Mouse (Mus musculus): ENCODE results near the gene Mst1r. TPM values are rescaled to one million over a fixed set of nuclear protein-coding genes. Genes with fewer than 3 reads are reported as not detected.
A peak's percentile ranks its signal among the peaks of the same experiment; 100 is the strongest.

Mst1r gene
- polyA plus RNA-seq, 1 experiment: 0.16 TPM

DNA sequence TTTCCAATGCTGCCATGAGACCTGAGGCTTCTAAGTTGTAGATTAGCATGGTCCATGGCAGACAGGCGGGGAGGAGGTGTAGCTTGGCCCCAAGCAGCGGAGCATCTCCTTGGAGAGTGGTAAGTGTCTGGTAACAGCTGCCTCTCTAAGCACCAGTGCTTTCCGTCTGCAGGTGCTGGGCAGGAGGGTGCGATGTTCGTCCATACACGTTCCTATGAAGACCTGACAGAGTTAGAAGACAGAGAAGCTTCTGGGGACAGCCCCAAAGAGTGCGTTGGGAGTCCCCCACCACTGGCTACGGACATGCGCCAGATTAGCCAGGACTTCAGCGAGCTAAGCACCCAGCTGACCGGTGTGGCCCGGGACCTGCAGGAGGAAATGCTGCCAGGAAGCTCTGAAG lies 6.8 kb upstream of the Mst1r start:
- Histone ChIP-seq H3K27me3 (ENCODE audit: control insufficient read depth, insufficient read depth, low read length, poor library complexity, severe bottlenecking) (no peaks in the 10 kb centered on the region), H3K4me3 (ENCODE audit: low read depth, low read length) (no peak overlapping the region), H3K27ac (ENCODE audit: insufficient read depth, low read length) (no peak overlapping the region), H3K9me3 (replicated peaks; ENCODE audit: control insufficient read depth, insufficient read depth, low read length, poor library complexity, severe bottlenecking) (no peaks in the 10 kb centered on the region), H3K9ac (ENCODE audit: low read depth, poor library complexity, severe bottlenecking) (no peak overlapping the region), H3K36me3 (ENCODE audit: control insufficient read depth, insufficient read depth, low read length, poor library complexity, severe bottlenecking) (no peaks in the 10 kb centered on the region), H3K4me1 (ENCODE audit: control insufficient read depth, insufficient read depth, low read length) (peaks cover 3% of the 10 kb centered on the region)
- TF ChIP-seq POLR2A (IDR thresholded peaks at IDR 0.05; ENCODE audit: insufficient read depth, low read length): no peak
- no peak for TF ChIP-seq CTCF (IDR thresholded peaks at IDR 0.05; ENCODE audit: low read depth, low read length)
- TF ChIP-seq EP300 (IDR thresholded peaks at IDR 0.05; ENCODE audit: insufficient read depth, low read depth, low read length): no peak

DNA sequence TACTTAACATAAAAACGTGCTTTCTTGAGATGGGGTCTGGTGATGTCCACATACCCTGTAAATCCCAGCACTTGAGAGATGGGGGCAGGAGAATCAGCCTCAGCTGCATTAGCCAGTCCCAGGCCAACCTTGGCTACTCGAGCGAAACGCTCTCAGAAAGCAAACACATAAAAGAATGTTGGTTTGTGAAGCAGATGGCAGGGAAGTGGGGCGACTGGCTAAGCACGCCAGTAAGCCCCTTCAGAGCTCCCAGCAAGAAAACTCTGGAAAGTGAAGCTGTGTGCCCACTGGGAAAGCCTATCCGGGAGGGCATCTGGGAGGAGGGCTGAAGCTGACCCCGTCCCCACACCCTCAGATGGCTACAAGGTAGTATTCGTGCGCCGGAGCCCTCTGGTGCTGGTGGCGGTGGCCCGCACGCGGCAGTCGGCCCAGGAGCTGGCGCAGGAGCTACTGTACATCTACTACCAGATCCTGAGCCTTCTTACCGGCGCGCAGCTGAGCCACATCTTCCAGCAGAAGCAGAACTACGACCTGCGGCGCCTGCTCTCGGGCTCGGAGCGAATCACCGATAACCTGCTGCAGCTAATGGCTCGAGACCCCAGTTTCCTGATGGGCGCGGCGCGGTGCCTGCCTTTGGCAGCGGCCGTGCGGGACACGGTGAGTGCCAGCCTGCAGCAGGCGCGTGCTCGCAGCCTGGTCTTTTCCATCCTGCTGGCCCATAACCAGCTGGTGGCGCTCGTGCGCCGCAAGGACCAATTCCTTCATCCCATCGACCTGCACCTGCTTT lies 5.6 kb upstream of the Mst1r start:
- Histone ChIP-seq H3K4me3 (ENCODE audit: low read depth, low read length) (peak overlapping the region; percentile 71), H3K9me3 (replicated peaks; ENCODE audit: control insufficient read depth, insufficient read depth, low read length, poor library complexity, severe bottlenecking) (no peaks in the 10 kb centered on the region), H3K27ac (ENCODE audit: insufficient read depth, low read length) (no peak overlapping the region)

DNA sequence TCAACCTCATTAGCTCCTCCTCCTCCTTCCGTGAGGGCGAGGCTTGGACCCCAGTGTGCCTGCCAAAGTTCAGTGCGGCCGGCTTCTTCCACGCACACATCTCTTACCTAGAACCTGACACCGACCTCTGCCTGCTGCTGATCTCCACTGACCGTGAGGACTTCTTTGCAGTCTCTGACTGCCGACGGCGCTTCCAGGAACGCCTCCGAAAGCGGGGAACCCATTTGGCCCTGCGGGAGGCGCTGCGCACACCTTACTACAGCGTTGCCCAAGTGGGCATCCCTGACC lies 5.1 kb upstream of the Mst1r start:
- TF ChIP-seq CTCF (IDR thresholded peaks at IDR 0.05; ENCODE audit: low read depth, low read length): peak; percentile 5
- no peak for TF ChIP-seq POLR2A (IDR thresholded peaks at IDR 0.05; ENCODE audit: insufficient read depth, low read length)
- Histone ChIP-seq H3K27ac (ENCODE audit: insufficient read depth, low read length) (no peak overlapping the region), H3K4me1 (ENCODE audit: control insufficient read depth, insufficient read depth, low read length) (peaks cover 3% of the 10 kb centered on the region), H3K4me3 (ENCODE audit: low read depth, low read length) (peak overlapping the region; percentile 71), H3K36me3 (ENCODE audit: control insufficient read depth, insufficient read depth, low read length, poor library complexity, severe bottlenecking) (no peaks in the 10 kb centered on the region), H3K9me3 (replicated peaks; ENCODE audit: control insufficient read depth, insufficient read depth, low read length, poor library complexity, severe bottlenecking) (no peaks in the 10 kb centered on the region), H3K9ac (ENCODE audit: low read depth, poor library complexity, severe bottlenecking) (no peak overlapping the region), H3K27me3 (ENCODE audit: control insufficient read depth, insufficient read depth, low read length, poor library complexity, severe bottlenecking) (no peaks in the 10 kb centered on the region)

More for the DNA sequence above, 5.6 kb upstream of the Mst1r start:
- Histone ChIP-seq H3K4me1 (ENCODE audit: control insufficient read depth, insufficient read depth, low read length) (peaks cover 3% of the 10 kb centered on the region), H3K27me3 (ENCODE audit: control insufficient read depth, insufficient read depth, low read length, poor library complexity, severe bottlenecking) (no peaks in the 10 kb centered on the region), H3K9ac (ENCODE audit: low read depth, poor library complexity, severe bottlenecking) (peak overlapping the region; percentile 19), H3K36me3 (ENCODE audit: control insufficient read depth, insufficient read depth, low read length, poor library complexity, severe bottlenecking) (no peaks in the 10 kb centered on the region)
- TF ChIP-seq CTCF (IDR thresholded peaks at IDR 0.05; ENCODE audit: low read depth, low read length): peak; percentile 97
- TF ChIP-seq EP300 (IDR thresholded peaks at IDR 0.05; ENCODE audit: insufficient read depth, low read depth, low read length): peak; percentile 67; the same call in 1 of the 2 replicates
- TF ChIP-seq POLR2A (IDR thresholded peaks at IDR 0.05; ENCODE audit: insufficient read depth, low read length): no peak

DNA sequence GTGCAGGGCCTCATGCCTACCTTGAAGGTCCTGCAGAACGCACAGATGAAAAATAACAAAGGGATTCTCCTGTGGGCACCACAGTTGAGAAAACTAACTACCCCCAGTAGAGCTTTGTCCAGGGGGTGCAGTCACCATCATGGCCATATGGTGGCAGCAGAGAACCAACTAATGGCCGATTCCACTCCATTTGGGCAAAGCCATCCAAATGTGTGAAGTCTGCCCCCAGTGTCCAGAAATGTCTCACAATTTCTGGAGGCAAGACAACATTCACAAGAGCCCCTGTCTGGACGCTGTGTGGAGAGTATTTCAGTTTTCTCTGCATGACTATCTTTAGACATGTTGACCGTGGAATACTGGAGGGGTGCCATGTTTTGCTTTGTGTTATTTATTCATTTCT lies 1.9 kb upstream of the Mst1r start:
- H3K36me3 ChIP-seq (ENCODE audit: control insufficient read depth, insufficient read depth, low read length, poor library complexity, severe bottlenecking): no peaks in the 10 kb centered on the region
- H3K27ac ChIP-seq (ENCODE audit: insufficient read depth, low read length): no peak overlapping the region
- H3K27me3 ChIP-seq (ENCODE audit: control insufficient read depth, insufficient read depth, low read length, poor library complexity, severe bottlenecking): no peaks in the 10 kb centered on the region
- TF ChIP-seq CTCF (IDR thresholded peaks at IDR 0.05; ENCODE audit: low read depth, low read length) (peak; percentile 97), POLR2A (IDR thresholded peaks at IDR 0.05; ENCODE audit: insufficient read depth, low read length) (no peak), EP300 (IDR thresholded peaks at IDR 0.05; ENCODE audit: insufficient read depth, low read depth, low read length) (no peak)
- peaks cover 4% of the 10 kb centered on the region for H3K4me1 ChIP-seq (ENCODE audit: control insufficient read depth, insufficient read depth, low read length)
- H3K9ac ChIP-seq (ENCODE audit: low read depth, poor library complexity, severe bottlenecking): no peak overlapping the region
- H3K4me3 ChIP-seq (ENCODE audit: low read depth, low read length): no peak overlapping the region
- H3K9me3 ChIP-seq (replicated peaks; ENCODE audit: control insufficient read depth, insufficient read depth, low read length, poor library complexity, severe bottlenecking): no peaks in the 10 kb centered on the region

DNA sequence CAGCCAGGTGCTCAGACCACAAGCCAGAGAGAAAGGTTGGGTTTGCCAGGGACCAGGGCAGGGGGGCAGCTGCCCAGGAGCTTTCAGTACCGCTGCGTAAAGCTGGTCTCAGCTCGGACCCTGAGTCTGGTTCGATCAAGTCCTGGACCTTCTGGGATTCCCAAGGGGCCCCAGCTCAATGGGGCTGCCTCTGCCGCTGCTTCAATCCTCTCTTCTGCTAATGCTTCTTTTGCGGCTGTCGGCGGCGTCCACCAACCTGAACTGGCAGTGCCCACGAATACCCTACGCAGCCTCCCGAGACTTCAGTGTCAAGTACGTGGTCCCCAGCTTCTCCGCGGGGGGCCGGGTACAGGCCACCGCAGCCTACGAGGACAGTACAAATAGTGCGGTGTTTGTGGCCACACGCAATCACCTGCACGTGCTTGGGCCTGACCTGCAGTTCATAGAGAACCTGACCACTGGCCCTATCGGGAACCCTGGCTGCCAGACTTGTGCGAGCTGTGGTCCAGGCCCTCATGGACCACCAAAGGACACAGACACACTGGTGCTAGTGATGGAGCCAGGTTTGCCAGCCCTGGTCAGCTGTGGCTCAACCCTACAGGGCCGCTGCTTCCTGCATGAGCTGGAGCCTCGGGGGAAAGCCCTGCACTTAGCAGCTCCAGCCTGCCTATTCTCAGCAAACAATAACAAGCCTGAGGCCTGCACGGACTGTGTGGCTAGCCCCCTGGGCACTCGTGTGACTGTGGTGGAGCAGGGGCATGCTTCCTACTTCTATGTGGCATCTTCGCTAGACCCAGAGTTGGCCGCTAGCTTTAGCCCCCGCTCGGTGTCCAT lies 511 bp downstream of the Mst1r start:
- Histone ChIP-seq H3K4me3 (ENCODE audit: low read depth, low read length) (peak overlapping the region; percentile 67), H3K36me3 (ENCODE audit: control insufficient read depth, insufficient read depth, low read length, poor library complexity, severe bottlenecking) (no peaks in the 10 kb centered on the region), H3K9me3 (replicated peaks; ENCODE audit: control insufficient read depth, insufficient read depth, low read length, poor library complexity, severe bottlenecking) (no peaks in the 10 kb centered on the region), H3K9ac (ENCODE audit: low read depth, poor library complexity, severe bottlenecking) (peak overlapping the region; percentile 32; the same call in 1 of the 2 replicates), H3K4me1 (ENCODE audit: control insufficient read depth, insufficient read depth, low read length) (peaks cover 2% of the 10 kb centered on the region), H3K27ac (ENCODE audit: insufficient read depth, low read length) (no peak overlapping the region), H3K27me3 (ENCODE audit: control insufficient read depth, insufficient read depth, low read length, poor library complexity, severe bottlenecking) (no peaks in the 10 kb centered on the region)
- TF ChIP-seq CTCF (IDR thresholded peaks at IDR 0.05; ENCODE audit: low read depth, low read length) (no peak), EP300 (IDR thresholded peaks at IDR 0.05; ENCODE audit: insufficient read depth, low read depth, low read length) (no peak), POLR2A (IDR thresholded peaks at IDR 0.05; ENCODE audit: insufficient read depth, low read length) (no peak)

DNA sequence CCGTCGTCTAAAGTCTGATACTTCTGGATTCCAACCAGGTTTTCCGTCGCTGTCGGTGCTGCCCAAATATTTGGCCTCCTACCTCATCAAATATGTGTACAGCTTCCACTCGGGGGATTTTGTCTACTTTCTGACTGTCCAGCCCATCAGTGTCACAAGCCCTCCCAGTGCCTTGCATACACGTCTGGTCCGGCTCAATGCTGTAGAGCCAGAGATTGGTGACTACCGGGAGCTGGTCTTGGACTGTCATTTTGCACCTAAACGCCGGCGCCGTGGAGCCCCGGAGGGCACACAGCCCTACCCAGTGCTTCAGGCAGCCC lies 1.1 kb downstream of the Mst1r start:
- no peak overlapping the region for H3K9ac ChIP-seq (ENCODE audit: low read depth, poor library complexity, severe bottlenecking)

More for the DNA sequence above, 1.1 kb downstream of the Mst1r start:
- Histone ChIP-seq H3K9me3 (replicated peaks; ENCODE audit: control insufficient read depth, insufficient read depth, low read length, poor library complexity, severe bottlenecking) (no peaks in the 10 kb centered on the region), H3K4me3 (ENCODE audit: low read depth, low read length) (no peak overlapping the region), H3K27ac (ENCODE audit: insufficient read depth, low read length) (no peak overlapping the region), H3K4me1 (ENCODE audit: control insufficient read depth, insufficient read depth, low read length) (peaks cover 2% of the 10 kb centered on the region), H3K36me3 (ENCODE audit: control insufficient read depth, insufficient read depth, low read length, poor library complexity, severe bottlenecking) (no peaks in the 10 kb centered on the region), H3K27me3 (ENCODE audit: control insufficient read depth, insufficient read depth, low read length, poor library complexity, severe bottlenecking) (no peaks in the 10 kb centered on the region)
- no peak for TF ChIP-seq POLR2A (IDR thresholded peaks at IDR 0.05; ENCODE audit: insufficient read depth, low read length)
- TF ChIP-seq CTCF (IDR thresholded peaks at IDR 0.05; ENCODE audit: low read depth, low read length): no peak
- no peak for TF ChIP-seq EP300 (IDR thresholded peaks at IDR 0.05; ENCODE audit: insufficient read depth, low read depth, low read length)

Measured in ES-Bruce4 (cell line).